Mouse (Mus musculus) liver, adult 2 months (tissue): ENCODE results near the gene Tbl1xr1.

ENCODE experiments used
- CTCF ChIP-seq: fragments of 200-500 bp; IDR thresholded peaks from 2 replicates; pipeline ENCODE4 v1.5.1; 2011; ENCODE audit warnings: low read depth, low read length, control low read depth
- POLR2A ChIP-seq: fragments of 200-500 bp; IDR thresholded peaks from 2 replicates; pipeline ENCODE4 v1.6.1; 2011; ENCODE audit warnings: low read length, control low read depth; ENCODE audit not compliant: insufficient read depth; ENCODE audit errors: extremely low read depth

GRCm38 (mm10) chr3:22162948-22163347, 86.5 kb downstream of the Tbl1xr1 start:
- no peak for TF ChIP-seq CTCF
- no peak for TF ChIP-seq POLR2A
